Mouse (Mus musculus): ENCODE results near the gene Tspan32. TPM values are rescaled to one million over a fixed set of nuclear protein-coding genes. Genes with fewer than 3 reads are reported as not detected.

Gene Tspan32
- total and polyA plus RNA-seq, 3 experiments: 0.49 to 0.83 (median 0.62) TPM

GRCm38 (mm10) chr7:143007599-143008369 is 2.9 kb downstream of the Tspan32 start:
- peak; percentile 91 for DNase-seq

GRCm38 (mm10) chr7:143008370-143008926 is 3.6 kb downstream of the Tspan32 start:
- DNase-seq: peak; percentile 48

GRCm38 (mm10) chr7:143008996-143009665 is 4.3 kb downstream of the Tspan32 start:
- no peak for DNase-seq

GRCm38 (mm10) chr7:143009996-143010395 is 5.2 kb downstream of the Tspan32 start:
- DNase-seq: no peak

- DNase-seq: no peak
Observed at GRCm38 (mm10) chr7:143011226-143011625, 6.4 kb downstream of the Tspan32 start.

- DNase-seq: peak; percentile 71
Observed at GRCm38 (mm10) chr7:143012230-143012875, 7.5 kb downstream of the Tspan32 start.

GRCm38 (mm10) chr7:143013420-143014178 is 8.8 kb downstream of the Tspan32 start:
- peak; percentile 94 for DNase-seq

- DNase-seq: peak; percentile 81
Observed at GRCm38 (mm10) chr7:143014862-143015659, 10.2 kb downstream of the Tspan32 start.

- peak; percentile 85 for DNase-seq
Observed at GRCm38 (mm10) chr7:143015755-143016423, 11.0 kb downstream of the Tspan32 start.

GRCm38 (mm10) chr7:143016424-143017142 is 11.7 kb downstream of the Tspan32 start:
- DNase-seq: no peak

- DNase-seq: no peak
Observed at GRCm38 (mm10) chr7:143017181-143017580, 12.3 kb downstream of the Tspan32 start.

GRCm38 (mm10) chr7:143020040-143020439 is 15.2 kb downstream of the Tspan32 start:
- DNase-seq: no peak

- no peak for DNase-seq
Observed at GRCm38 (mm10) chr7:143020764-143021163, 15.9 kb downstream of the Tspan32 start.

- DNase-seq: no peak
Observed at GRCm38 (mm10) chr7:143021356-143022164, 16.7 kb downstream of the Tspan32 start.

GRCm38 (mm10) chr7:143023499-143023898 is 18.7 kb downstream of the Tspan32 start:
- no peak for DNase-seq

- no peak for DNase-seq
Observed at GRCm38 (mm10) chr7:143024293-143024692, 19.4 kb downstream of the Tspan32 start.

GRCm38 (mm10) chr7:143025496-143025895 is 20.6 kb downstream of the Tspan32 start:
- no peak for DNase-seq

GRCm38 (mm10) chr7:143027196-143027595 is 22.4 kb downstream of the Tspan32 start:
- DNase-seq: no peak

- DNase-seq: peak; percentile 46
Observed at GRCm38 (mm10) chr7:143031816-143032215, 27.0 kb downstream of the Tspan32 start.
